Mouse (Mus musculus): Measurements from ENCODE around the gene Nrbf2. TPM values are rescaled to one million over a fixed set of nuclear protein-coding genes. Genes with fewer than 3 reads are reported as not detected.

The Nrbf2 gene
- polyA plus RNA-seq, 2 experiments from 2014 or later, result 27.6 to 35.3 TPM

Other genes starting within 250 kb of the Nrbf2 start
- 10 to 100 TPM; 56.7 to 57.2 TPM for gene Jmjd1c, start 189.2 kb downstream of the Nrbf2 start, polyA plus RNA-seq (2017; shearing (Covaris generic))
- gene Reep3, start 188.4 kb downstream of the Nrbf2 start, polyA plus RNA-seq (2017; shearing (Covaris generic)), result 10 to 100 TPM; 13.8 to 17.3 TPM